Mouse (Mus musculus): Measurements from ENCODE around the gene Stx8.

- TF ChIP-seq E2F4 (IDR thresholded peaks at IDR 0.05; ENCODE audit: insufficient read depth), result no peak
- TF ChIP-seq TCF12 (IDR thresholded peaks at IDR 0.05; ENCODE audit: insufficient read depth, poor library complexity, severe bottlenecking), result no peak
- no peak for TF ChIP-seq MYOG (IDR thresholded peaks at IDR 0.05; ENCODE audit: control insufficient read depth in 1 of 3, insufficient read depth in 1 of 3, insufficient read length in 2 of 3, low read depth in 2 of 3)
- TF ChIP-seq POLR2A (IDR thresholded peaks at IDR 0.05; ENCODE audit: insufficient read length, low read depth), result no peak
- no peak for TF ChIP-seq MAX (IDR thresholded peaks at IDR 0.05; ENCODE audit: low read depth)
- no peak for TF ChIP-seq USF1 (IDR thresholded peaks at IDR 0.05; ENCODE audit: low read depth)
Observed at GRCm38 (mm10) chr11:67964110-67964509, 1.9 kb upstream of the Stx8 start.

Measured in myocyte (in vitro differentiated cells).